Mouse (Mus musculus) ovary, postnatal 36 days (tissue): ENCODE measurements around the gene Mllt1.
A peak's percentile ranks its signal among the peaks of the same experiment; 100 is the strongest.

Experiments used
- DNase-seq: peaks from one replicate; pipeline ENCODE4 v3.0.0; 2022; ENCODE audit warnings: low spot score, mixed read lengths

The Mllt1 gene

DNA sequence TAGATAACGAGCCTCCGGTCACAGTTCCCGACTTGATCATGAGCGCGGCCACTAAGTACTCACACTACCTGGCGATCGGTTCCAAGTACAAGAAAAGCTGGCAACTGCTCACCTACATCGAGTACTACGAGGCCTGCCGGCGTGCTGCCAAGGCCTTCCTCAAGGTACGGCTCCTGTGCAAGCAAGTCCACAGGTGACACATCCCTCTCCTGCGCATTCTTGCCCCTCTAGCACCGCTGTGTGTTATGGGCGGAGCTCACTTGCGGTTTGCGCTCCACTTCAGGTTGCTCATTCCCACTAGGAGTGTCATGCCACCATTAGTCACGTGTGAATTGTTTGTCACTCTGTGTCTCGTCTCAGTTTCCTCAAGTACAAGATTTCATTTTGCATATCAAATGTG lies 57.8 kb downstream of the Mllt1 start:
- no peak for DNase-seq

- no peak for DNase-seq
Measured at GRCm38 (mm10) chr17:56876981-56877380, 58.2 kb downstream of the Mllt1 start.

DNA sequence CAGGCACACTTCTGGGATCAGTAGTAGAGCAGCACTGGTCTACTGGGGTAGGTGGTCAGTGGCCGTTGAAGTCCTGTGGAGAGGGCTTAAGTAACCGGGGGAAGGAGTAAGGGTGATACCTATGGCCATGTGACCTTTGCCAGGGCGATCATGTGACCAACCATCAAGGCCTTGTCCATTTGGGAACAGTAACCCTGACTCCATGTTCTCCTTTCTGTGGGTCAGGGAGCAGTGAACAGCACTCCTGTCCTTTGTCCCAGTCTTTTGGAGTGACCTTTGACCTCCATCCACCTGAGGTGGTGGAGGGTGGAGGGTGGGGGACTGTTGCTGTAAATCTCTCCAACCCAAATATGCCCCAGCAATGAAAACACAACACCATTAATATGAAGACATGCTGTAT lies 58.8 kb downstream of the Mllt1 start:
- no peak for DNase-seq

GRCm38 (mm10) chr17:56874936-56875651 lies 60.1 kb downstream of the Mllt1 start, which contains the start of gene 1700061G19Rik:
1700061G19Rik (plus strand) TSS chr17:56875477.
- no peak for DNase-seq

GRCm38 (mm10) chr17:56874237-56874636 lies 61.0 kb downstream of the Mllt1 start, which contains the start of gene Acsbg2:
Acsbg2 (minus strand) TSS chr17:56874447.
- DNase-seq = no peak

GRCm38 (mm10) chr17:56872512-56872911 lies 62.7 kb downstream of the Mllt1 start:
- DNase-seq = no peak

DNA sequence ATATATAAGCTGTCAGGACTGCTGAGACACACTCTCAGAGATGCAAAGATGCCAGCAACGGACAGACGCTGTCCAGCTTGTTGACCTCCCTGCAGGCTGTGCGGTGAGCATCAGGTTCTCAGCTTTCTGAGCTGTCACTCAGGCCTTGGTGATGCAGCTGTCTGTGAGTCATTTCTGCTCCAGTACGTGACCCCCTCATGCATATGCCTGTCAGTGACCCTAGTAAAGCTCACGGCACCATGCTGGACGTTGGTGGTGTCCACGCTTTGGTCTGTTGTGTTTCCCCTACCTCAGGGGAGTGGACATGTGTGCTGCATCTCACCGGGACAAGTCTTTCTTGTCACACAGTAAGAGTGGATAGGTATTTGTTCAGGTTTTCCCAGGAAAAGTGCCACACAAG lies 63.4 kb downstream of the Mllt1 start:
- no peak for DNase-seq

- DNase-seq = no peak
Measured at GRCm38 (mm10) chr17:56870287-56870953, 64.8 kb downstream of the Mllt1 start.

GRCm38 (mm10) chr17:56869481-56869977 lies 65.7 kb downstream of the Mllt1 start:
- DNase-seq = no peak

GRCm38 (mm10) chr17:56866071-56866470 lies 69.1 kb downstream of the Mllt1 start:
- no peak for DNase-seq

DNA sequence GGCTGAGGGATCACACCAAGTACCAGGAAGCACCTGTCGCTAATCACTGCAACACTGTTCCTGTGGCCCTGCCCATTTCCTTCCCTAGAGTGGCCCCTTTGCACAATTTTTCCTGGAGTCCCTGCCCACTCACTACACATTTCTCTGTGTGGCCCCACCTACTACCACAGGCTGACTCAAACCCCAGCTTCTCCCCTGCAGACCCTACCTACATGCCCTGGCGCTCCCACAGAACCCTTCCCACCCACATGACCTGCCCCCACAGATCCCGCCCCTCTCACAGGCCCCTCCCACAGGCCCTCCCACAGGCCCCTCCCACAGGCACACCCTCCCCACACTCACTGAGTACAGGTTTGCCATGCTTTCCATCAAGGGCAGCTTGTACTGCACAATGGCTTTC lies 74.0 kb downstream of the Mllt1 start:
- no peak for DNase-seq

GRCm38 (mm10) chr17:56858922-56859321 lies 76.3 kb downstream of the Mllt1 start:
- no peak for DNase-seq

- peak; percentile 73 for DNase-seq
Measured at GRCm38 (mm10) chr17:56858216-56858615, 77.0 kb downstream of the Mllt1 start.

GRCm38 (mm10) chr17:56855421-56855820 lies 79.8 kb downstream of the Mllt1 start:
- no peak for DNase-seq

DNA sequence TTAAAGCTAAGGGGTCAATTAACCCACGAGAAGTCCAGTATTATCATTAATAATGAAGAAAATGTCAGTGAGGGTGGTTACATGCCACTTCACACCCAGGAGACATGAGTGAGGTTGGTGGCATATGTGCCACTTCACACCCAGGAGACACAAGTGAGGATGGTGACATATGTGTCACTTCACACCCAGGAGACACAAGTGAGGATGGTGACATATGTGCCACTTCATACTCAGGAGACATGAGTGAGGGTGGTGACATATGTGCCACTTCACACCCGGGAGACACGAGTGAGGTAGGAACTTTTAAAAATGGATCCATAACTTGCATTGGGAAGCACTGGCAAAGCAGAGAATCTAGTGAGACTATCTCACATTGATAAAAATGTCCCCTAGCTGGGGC lies 84.0 kb downstream of the Mllt1 start:
- DNase-seq = no peak

- no peak for DNase-seq
Measured at GRCm38 (mm10) chr17:56849710-56850109, 85.5 kb downstream of the Mllt1 start.

- no peak for DNase-seq
Measured at GRCm38 (mm10) chr17:56848785-56849184, 86.4 kb downstream of the Mllt1 start.

- DNase-seq = no peak
Measured at GRCm38 (mm10) chr17:56843678-56844077, 91.5 kb downstream of the Mllt1 start.
